Mouse (Mus musculus): ENCODE data around the gene Cygb. TPM values are rescaled to one million over a fixed set of nuclear protein-coding genes. Genes with fewer than 3 reads are reported as not detected.
A peak's percentile ranks its signal among the peaks of the same experiment; 100 is the strongest.
"Not testable (repeated sequence)": the region's sequence is repeated elsewhere in the genome, so short reads cannot be mapped to it uniquely, and the experiment has no call there.

Gene Cygb
- polyA plus RNA-seq, 1 experiment from 2014 or later = 1.1 TPM

DNA sequence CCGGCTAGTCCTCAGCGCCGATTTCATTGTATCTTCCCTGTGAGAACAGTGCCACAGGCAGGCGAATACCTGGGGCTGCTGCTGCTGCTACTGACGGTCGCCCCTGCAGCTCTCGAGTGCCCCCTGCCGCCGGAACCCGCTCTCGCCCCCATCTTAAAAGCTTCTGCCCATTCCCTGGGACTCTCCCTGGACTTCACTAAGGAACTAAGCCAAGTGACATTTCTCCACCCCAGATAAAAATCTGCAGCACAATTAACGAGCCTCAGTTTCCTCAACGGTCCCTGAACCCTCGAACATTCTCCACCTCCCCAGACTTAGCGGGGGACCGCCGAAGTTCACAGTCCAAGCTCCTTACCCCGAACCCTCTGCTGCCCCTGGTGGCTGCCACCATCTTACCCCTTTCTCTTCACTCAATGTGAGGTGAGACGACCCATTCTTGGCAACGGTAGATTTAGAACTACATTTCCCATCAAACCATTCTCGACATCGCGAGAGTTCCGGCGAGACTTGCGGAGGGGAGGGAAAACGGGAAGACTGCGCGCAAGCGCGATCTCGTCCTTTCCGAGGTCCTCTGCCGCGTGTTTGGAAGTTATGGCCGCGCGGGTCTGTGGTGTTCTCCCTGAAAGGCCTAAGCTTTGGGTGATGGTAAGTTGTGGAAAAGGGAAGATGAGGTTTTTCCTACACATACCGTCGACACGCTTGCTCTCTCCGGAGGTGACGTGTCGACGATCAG, 17.2 kb upstream of the Cygb start:
- peaks cover 14% of the 10 kb centered on the region for H3K36me3 ChIP-seq (ENCODE audit: control insufficient read depth, insufficient read depth, low read length)
- H3K27ac ChIP-seq (ENCODE audit: low read depth, low read length) = peak overlapping the region; percentile 65
- peak; percentile 76 for ATAC-seq (replicated peaks; ENCODE audit: insufficient number of reproducible peaks, low FRiP score, low TSS enrichment)
- peaks cover 19% of the 10 kb centered on the region for H3K4me1 ChIP-seq (ENCODE audit: control insufficient read depth, insufficient read depth, low read length)
- H3K27me3 ChIP-seq (ENCODE audit: control insufficient read depth, insufficient read depth, low read length) = no peaks in the 10 kb centered on the region
- WGBS (ENCODE audit: insufficient replicate concordance) = 1% methylated on average over 45 of the region's 45 CpGs
- H3K9ac ChIP-seq (ENCODE audit: low read depth, low read length) = peak overlapping the region; percentile 94
- H3K4me3 ChIP-seq (ENCODE audit: low read depth, low read length) = peak overlapping the region; percentile 91
- H3K9me3 ChIP-seq (replicated peaks; ENCODE audit: control insufficient read depth, low read length) = no peaks in the 10 kb centered on the region
- peak overlapping the region; percentile 91 for H3K4me2 ChIP-seq

- Histone ChIP-seq H3K4me1 (ENCODE audit: control insufficient read depth, insufficient read depth, low read length) (peaks cover 20% of the 10 kb centered on the region), H3K9me3 (replicated peaks; ENCODE audit: control insufficient read depth, low read length) (no peaks in the 10 kb centered on the region), H3K36me3 (ENCODE audit: control insufficient read depth, insufficient read depth, low read length) (peaks cover 11% of the 10 kb centered on the region), H3K9ac (ENCODE audit: low read depth, low read length) (no peak overlapping the region), H3K4me3 (ENCODE audit: low read depth, low read length) (no peak overlapping the region), H3K4me2 (no peak overlapping the region), H3K27ac (ENCODE audit: low read depth, low read length) (no peak overlapping the region), H3K27me3 (ENCODE audit: control insufficient read depth, insufficient read depth, low read length) (no peaks in the 10 kb centered on the region)
- ATAC-seq (replicated peaks; ENCODE audit: insufficient number of reproducible peaks, low FRiP score, low TSS enrichment) = no peak
- WGBS (ENCODE audit: insufficient replicate concordance) = 82% methylated on average over 7 of the region's 7 CpGs
Measured at GRCm38 (mm10) chr11:116670386-116670785, 16.3 kb upstream of the Cygb start.

- no peak for ATAC-seq (replicated peaks; ENCODE audit: insufficient number of reproducible peaks, low FRiP score, low TSS enrichment)
- 46% methylated on average over 13 of the region's 13 CpGs for WGBS (ENCODE audit: insufficient replicate concordance)
- H3K27me3 ChIP-seq (ENCODE audit: control insufficient read depth, insufficient read depth, low read length) = no peaks in the 10 kb centered on the region
- no peak overlapping the region for H3K4me2 ChIP-seq
- H3K27ac ChIP-seq (ENCODE audit: low read depth, low read length) = no peak overlapping the region
- H3K36me3 ChIP-seq (ENCODE audit: control insufficient read depth, insufficient read depth, low read length) = peaks cover 11% of the 10 kb centered on the region
- no peak overlapping the region for H3K4me3 ChIP-seq (ENCODE audit: low read depth, low read length)
- H3K4me1 ChIP-seq (ENCODE audit: control insufficient read depth, insufficient read depth, low read length) = peaks cover 22% of the 10 kb centered on the region
- H3K9ac ChIP-seq (ENCODE audit: low read depth, low read length) = no peak overlapping the region
- H3K9me3 ChIP-seq (replicated peaks; ENCODE audit: control insufficient read depth, low read length) = no peaks in the 10 kb centered on the region
Measured at GRCm38 (mm10) chr11:116669787-116670365, 15.8 kb upstream of the Cygb start.

- no peaks in the 10 kb centered on the region for H3K9me3 ChIP-seq (replicated peaks; ENCODE audit: control insufficient read depth, low read length)
- no peak overlapping the region for H3K9ac ChIP-seq (ENCODE audit: low read depth, low read length)
- no peaks in the 10 kb centered on the region for H3K27me3 ChIP-seq (ENCODE audit: control insufficient read depth, insufficient read depth, low read length)
- ATAC-seq (replicated peaks; ENCODE audit: insufficient number of reproducible peaks, low FRiP score, low TSS enrichment) = no peak
- no peak overlapping the region for H3K4me3 ChIP-seq (ENCODE audit: low read depth, low read length)
- 29% methylated on average over 5 of the region's 5 CpGs for WGBS (ENCODE audit: insufficient replicate concordance)
- peaks cover 22% of the 10 kb centered on the region for H3K4me1 ChIP-seq (ENCODE audit: control insufficient read depth, insufficient read depth, low read length)
- H3K27ac ChIP-seq (ENCODE audit: low read depth, low read length) = no peak overlapping the region
- H3K4me2 ChIP-seq = no peak overlapping the region
- peaks cover 7% of the 10 kb centered on the region for H3K36me3 ChIP-seq (ENCODE audit: control insufficient read depth, insufficient read depth, low read length)
Measured at GRCm38 (mm10) chr11:116669316-116669715, 15.2 kb upstream of the Cygb start.

DNA sequence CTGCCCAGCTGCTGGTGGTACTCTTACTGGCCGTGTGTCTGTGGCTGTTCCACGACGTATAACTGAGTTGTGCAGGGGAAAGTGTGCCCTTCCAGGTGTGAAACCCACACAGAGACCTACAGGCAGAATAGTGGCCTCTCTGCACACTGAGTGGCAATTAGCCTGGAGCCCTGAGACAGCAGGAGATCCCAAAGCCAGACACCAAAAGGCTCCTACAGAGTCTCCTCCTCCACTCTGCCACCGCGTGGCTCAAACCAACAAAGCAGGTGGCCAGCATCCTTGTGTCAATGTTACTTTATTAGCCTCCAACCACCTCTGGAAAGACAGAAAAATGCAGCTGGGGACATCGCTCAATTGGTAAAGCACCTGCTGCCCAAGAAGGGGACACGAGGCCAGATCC, 14.7 kb upstream of the Cygb start:
- no peaks in the 10 kb centered on the region for H3K27me3 ChIP-seq (ENCODE audit: control insufficient read depth, insufficient read depth, low read length)
- no peak overlapping the region for H3K4me2 ChIP-seq
- H3K4me3 ChIP-seq (ENCODE audit: low read depth, low read length) = no peak overlapping the region
- peaks cover 26% of the 10 kb centered on the region for H3K4me1 ChIP-seq (ENCODE audit: control insufficient read depth, insufficient read depth, low read length)
- 40% methylated on average over 7 of the region's 7 CpGs for WGBS (ENCODE audit: insufficient replicate concordance)
- no peak overlapping the region for H3K27ac ChIP-seq (ENCODE audit: low read depth, low read length)
- H3K36me3 ChIP-seq (ENCODE audit: control insufficient read depth, insufficient read depth, low read length) = peaks cover 2% of the 10 kb centered on the region
- ATAC-seq (replicated peaks; ENCODE audit: insufficient number of reproducible peaks, low FRiP score, low TSS enrichment) = no peak
- H3K9me3 ChIP-seq (replicated peaks; ENCODE audit: control insufficient read depth, low read length) = no peaks in the 10 kb centered on the region
- H3K9ac ChIP-seq (ENCODE audit: low read depth, low read length) = no peak overlapping the region

DNA sequence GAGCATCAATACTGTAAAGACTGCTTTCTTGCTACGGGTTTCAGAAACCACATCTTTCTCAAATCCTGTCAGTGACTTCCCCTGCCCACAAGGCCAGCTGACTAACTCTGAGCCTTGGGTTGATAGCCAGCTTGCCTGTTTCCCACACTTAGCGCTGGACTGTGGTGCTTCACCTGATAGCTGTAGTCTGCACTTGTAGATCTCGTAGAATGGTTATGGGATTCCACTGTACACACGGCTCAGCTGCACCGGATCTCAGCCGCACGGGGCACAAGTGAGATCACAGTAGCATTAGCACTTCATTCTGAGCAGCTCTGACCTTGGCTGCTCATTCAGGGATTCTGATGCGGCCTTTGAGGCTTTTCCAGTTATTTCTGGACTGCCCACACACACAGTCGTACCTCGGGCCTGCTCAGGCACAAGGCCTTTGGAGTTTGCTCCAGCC, 14.3 kb upstream of the Cygb start:
- H3K4me1 ChIP-seq (ENCODE audit: control insufficient read depth, insufficient read depth, low read length) = peaks cover 27% of the 10 kb centered on the region
- ATAC-seq (replicated peaks; ENCODE audit: insufficient number of reproducible peaks, low FRiP score, low TSS enrichment) = no peak

DNA sequence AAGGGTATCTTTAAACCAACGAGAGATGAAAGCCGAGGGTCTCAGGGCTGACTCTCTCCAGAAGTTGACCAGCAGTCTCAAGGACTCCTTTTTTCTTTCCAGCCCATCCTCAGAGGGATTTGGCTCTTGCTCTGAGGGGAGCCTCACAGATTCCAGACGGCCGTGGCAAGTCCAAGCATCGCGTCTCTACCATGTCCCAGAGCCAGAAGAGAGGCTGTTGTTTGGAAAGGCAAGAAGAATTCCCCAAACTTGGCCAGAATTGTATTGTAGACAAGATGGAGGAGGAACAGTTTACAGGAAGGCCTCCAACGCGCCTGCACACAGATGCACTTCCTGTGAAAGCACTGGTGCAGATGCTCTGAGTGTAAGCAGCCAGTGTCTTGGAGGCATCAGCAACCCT, 13.8 kb upstream of the Cygb start:
- peaks cover 27% of the 10 kb centered on the region for H3K4me1 ChIP-seq (ENCODE audit: control insufficient read depth, insufficient read depth, low read length)
- H3K9ac ChIP-seq (ENCODE audit: low read depth, low read length) = no peak overlapping the region
- no peak overlapping the region for H3K4me3 ChIP-seq (ENCODE audit: low read depth, low read length)
- WGBS (ENCODE audit: insufficient replicate concordance) = 79% methylated on average over 8 of the region's 8 CpGs
- no peak overlapping the region for H3K4me2 ChIP-seq
- H3K9me3 ChIP-seq (replicated peaks; ENCODE audit: control insufficient read depth, low read length) = no peaks in the 10 kb centered on the region
- no peak overlapping the region for H3K27ac ChIP-seq (ENCODE audit: low read depth, low read length)
- no peaks in the 10 kb centered on the region for H3K36me3 ChIP-seq (ENCODE audit: control insufficient read depth, insufficient read depth, low read length)
- ATAC-seq (replicated peaks; ENCODE audit: insufficient number of reproducible peaks, low FRiP score, low TSS enrichment) = no peak
- H3K27me3 ChIP-seq (ENCODE audit: control insufficient read depth, insufficient read depth, low read length) = peaks cover under 1% of the 10 kb centered on the region; the same call in 1 of the 2 replicates

More for the DNA sequence above, 14.3 kb upstream of the Cygb start:
- Histone ChIP-seq H3K4me2 (no peak overlapping the region), H3K9ac (ENCODE audit: low read depth, low read length) (0 out of 2 replicates have a peak overlapping the region, but pooled peaks have one; percentile 8), H3K4me3 (ENCODE audit: low read depth, low read length) (no peak overlapping the region), H3K27ac (ENCODE audit: low read depth, low read length) (no peak overlapping the region), H3K9me3 (replicated peaks; ENCODE audit: control insufficient read depth, low read length) (no peaks in the 10 kb centered on the region), H3K27me3 (ENCODE audit: control insufficient read depth, insufficient read depth, low read length) (no peaks in the 10 kb centered on the region), H3K36me3 (ENCODE audit: control insufficient read depth, insufficient read depth, low read length) (no peaks in the 10 kb centered on the region)
- 71% methylated on average over 10 of the region's 10 CpGs for WGBS (ENCODE audit: insufficient replicate concordance)

DNA sequence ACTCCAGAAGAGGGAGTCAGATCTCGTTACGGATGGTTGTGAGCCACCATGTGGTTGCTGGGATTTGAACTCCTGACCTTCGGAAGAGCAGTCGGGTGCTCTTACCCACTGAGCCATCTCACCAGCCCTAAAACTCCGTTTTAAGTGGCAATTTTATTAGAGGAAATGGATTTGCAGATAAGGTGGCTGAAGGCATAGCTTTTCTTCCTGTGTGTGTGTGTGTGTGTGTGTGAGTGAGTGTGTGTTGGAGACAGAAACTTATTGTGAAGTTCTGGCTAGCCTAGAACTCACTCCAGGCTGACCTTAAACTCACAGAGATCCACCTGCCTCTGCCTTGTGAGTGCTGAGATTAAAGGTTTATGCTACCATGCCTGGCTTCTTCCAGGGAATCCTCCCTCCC, 12.9 kb upstream of the Cygb start:
- not testable (repeated sequence) for H3K9me3 ChIP-seq (replicated peaks; ENCODE audit: control insufficient read depth, low read length); H3K27me3 ChIP-seq (ENCODE audit: control insufficient read depth, insufficient read depth, low read length); H3K36me3 ChIP-seq (ENCODE audit: control insufficient read depth, insufficient read depth, low read length); H3K4me3 ChIP-seq (ENCODE audit: low read depth, low read length); ATAC-seq (replicated peaks; ENCODE audit: insufficient number of reproducible peaks, low FRiP score, low TSS enrichment); H3K4me2 ChIP-seq; H3K9ac ChIP-seq (ENCODE audit: low read depth, low read length); H3K27ac ChIP-seq (ENCODE audit: low read depth, low read length)
- 78% methylated on average over 3 of the region's 5 CpGs for WGBS (ENCODE audit: insufficient replicate concordance)
- H3K4me1 ChIP-seq (ENCODE audit: control insufficient read depth, insufficient read depth, low read length) = peaks cover 30% of the 10 kb centered on the region
